Mouse (Mus musculus) CH12.LX (cell line): Measurements from ENCODE around the gene Clock.

ENCODE experiments used
- CTCF ChIP-seq, 2 experiments: IDR thresholded peaks in 1 of 2; conservative IDR thresholded peaks in 1 of 2; 2 replicates each; pipeline ENCODE4 v1.5.1; 2011 to 2012; ENCODE audit warnings: low read depth in 2 of 2, low read length in 2 of 2, improper control_type of control experiment in 1 of 2, inconsistent platforms in 1 of 2, mild to moderate bottlenecking in 1 of 2, moderate library complexity in 1 of 2
- ELF1 ChIP-seq: IDR thresholded peaks from 2 replicates; pipeline ENCODE4 v1.6.1; 2014; ENCODE audit warnings: low read depth, mild to moderate bottlenecking, inconsistent platforms, low read length, improper control_type of control experiment
- MAX ChIP-seq: IDR thresholded peaks from 2 replicates; pipeline ENCODE4 v1.6.1; 2011; ENCODE audit warnings: low read length, improper control_type of control experiment
- NELFE ChIP-seq: IDR thresholded peaks from 2 replicates; pipeline ENCODE4 v1.6.1; 2011; ENCODE audit warnings: low read depth, low read length, improper control_type of control experiment

- TF ChIP-seq CTCF (conservative IDR thresholded peaks at IDR 0.05 in 1 of 2, IDR thresholded peaks at IDR 0.05 in 1 of 2; ENCODE audit: low read depth in 2 of 2, low read length in 2 of 2) (no peak), ELF1 (no peak), NELFE (no peak), MAX (no peak)
These were observed 15.3 kb downstream of the Clock start for GRCm38 (mm10) chr5:76289234-76289691.
